Mouse (Mus musculus) left cerebral cortex, adult 18-20 months (tissue): ENCODE data around the gene Lars2. TPM values are rescaled to one million over a fixed set of nuclear protein-coding genes. Genes with fewer than 3 reads are reported as not detected.
"Not testable (repeated sequence)": the region's sequence is repeated elsewhere in the genome, so short reads cannot be mapped to it uniquely, and the experiment has no call there.

Experiments used
- DNase-seq, 2 experiments: peaks; one replicate each; pipeline ENCODE4 v3.0.0; 2021 to 2022; ENCODE audit warnings: low spot score in 2 of 2, mixed read lengths in 1 of 2
- total RNA-seq, 2 experiments: library from RNA; stranded (reverse); gene quantifications; 2 replicates each; pipeline ENCODE4 v1.2.3; 2021

Lars2 gene
- total RNA-seq, 2 experiments from 2014 or later: 33.7 to 36.0 TPM

DNA sequence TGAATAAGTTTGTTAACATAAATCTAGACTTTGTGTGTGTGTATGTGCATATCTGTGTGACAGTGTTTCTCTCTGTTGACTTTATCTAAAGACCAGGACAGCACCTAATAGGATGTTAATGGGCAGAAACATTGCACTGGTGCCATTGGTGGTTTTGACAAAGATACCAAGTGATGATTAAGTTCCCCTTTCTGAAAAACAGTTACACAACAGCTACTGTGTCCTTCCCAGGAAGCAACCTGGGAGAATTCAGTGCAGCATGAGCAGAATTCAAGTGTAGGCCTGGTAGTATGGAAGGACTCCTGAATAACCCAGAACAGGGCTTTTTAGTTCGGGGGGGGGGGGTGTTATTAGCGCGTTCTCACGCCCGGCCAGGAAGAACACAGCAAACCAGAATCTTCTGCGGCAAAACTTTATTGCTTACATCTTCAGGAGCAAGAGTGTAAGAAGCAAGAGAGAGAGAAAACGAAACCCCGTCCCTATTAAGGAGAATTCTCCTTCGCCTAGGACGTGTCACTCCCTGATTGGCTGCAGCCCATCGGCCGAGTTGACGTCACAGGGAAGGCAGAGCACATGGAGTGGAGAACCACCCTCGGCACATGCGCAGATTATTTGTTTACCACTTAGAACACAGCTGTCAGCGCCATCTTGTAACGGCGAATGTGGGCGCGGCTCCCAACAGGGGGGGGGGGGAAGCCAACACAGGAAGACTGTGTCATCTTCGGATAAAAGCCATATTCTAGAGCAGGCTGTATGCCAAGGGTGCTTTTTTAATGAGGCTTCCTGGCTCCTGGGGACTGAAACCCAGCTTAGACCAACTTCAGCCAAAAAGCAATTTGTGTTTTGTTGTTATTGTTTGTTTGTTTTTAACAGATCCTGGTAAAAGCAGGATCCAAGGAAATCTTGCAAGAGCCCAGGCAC, 21.6 kb downstream of the Lars2 start:
- DNase-seq: not testable (repeated sequence)

- no peak for DNase-seq
Observed at GRCm38 (mm10) chr9:123391140-123391849, 24.6 kb downstream of the Lars2 start.

DNA sequence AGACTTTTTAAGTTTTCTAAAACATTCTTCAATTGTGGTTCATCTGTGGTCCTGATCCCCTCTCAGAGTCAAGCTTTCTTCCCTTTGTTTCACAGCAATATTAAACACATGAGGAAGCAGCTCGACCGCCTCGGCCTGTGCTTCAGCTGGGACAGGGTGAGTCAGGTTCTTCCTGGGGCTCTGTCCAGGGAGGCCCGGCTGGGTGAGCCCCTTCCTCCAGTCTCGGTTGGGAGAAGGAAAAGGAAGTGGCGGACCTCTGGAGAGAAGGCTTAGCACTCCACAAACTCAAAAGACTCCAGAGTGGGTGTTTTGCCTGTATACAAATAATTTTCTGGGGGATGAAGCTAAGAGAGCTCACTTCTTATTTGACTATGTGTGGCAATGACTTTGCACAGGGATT, 28.1 kb downstream of the Lars2 start:
- no peak for DNase-seq

DNA sequence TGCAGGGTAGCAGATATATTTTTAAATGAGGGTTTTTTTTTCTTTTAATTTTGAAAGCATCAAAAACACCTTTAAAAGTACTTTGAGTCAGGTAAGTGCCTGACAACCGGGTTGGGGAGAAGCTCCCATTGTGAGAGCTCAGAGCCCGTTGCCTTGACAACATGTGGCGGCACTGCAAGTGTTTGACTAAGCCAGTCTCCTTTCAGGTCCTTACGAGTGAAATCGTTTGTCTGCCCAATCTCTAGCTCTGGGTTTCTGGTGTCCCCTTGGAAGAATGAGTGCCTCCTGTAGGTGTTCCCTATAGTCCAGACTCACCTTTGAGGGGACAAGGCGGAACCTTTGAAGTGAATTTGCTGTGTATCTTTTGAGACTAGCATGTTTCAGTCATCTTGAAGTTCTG, 31.0 kb downstream of the Lars2 start:
- DNase-seq: no peak

GRCm38 (mm10) chr9:123402215-123402614, 35.5 kb downstream of the Lars2 start:
- DNase-seq: no peak

DNA sequence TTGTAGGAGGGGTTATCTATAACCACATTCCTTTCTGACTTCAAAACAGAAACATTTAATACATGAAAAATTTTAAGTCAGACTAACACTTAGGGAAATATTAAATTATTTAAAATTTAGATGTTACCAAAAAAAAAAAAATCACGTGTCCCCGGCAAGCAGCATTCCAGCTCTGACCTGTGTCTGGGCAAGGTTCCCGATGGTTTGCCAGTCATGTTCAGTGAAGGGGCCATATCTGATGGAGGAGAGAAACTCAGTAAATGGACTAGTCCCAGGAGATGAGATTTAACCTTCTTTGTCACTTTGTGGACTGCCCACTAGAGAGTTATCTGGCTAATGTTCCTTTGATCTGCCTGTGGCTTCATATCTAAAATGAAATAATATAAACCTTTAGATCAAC, 36.3 kb downstream of the Lars2 start:
- no peak for DNase-seq

DNA sequence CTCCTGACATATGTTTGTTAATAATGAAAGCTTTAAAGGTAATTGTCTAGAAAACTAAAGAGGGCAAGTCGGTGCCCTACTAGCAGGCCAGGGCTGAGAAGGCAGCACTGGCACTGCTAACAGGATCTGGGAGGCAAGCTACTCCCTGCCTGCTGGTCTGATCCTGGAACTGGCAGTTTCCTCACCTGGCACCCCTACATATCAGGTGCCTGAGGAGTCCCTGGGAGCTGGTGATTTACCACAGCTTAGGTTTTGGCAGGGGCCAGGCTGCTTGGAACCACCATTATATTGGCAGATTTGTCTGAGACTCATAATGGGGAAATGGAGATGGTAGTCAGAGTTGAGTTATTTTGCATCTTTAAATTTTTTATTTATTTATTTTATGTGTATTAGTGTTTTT, 38.5 kb downstream of the Lars2 start:
- DNase-seq: no peak

- no peak for DNase-seq
Observed at GRCm38 (mm10) chr9:123408771-123409170, 42.0 kb downstream of the Lars2 start.

DNA sequence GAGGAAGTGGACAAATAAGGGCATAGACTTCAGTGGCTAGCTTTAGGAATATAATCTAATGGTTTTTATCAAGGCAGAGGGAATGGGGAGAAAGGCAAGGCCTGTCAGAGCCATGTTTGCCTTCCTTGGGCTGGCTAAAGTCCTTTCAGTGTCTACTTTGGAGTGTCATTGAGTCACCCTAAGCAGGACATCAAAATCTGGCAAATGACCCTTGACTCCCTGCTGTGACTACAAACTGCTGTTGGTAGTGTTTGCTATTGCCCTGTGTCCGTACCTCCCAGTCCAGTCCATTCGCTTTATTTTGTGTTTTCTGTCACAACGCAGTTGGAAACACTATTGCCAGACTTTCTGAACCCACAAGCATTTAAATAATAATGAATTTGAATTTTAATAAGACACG, 63.1 kb downstream of the Lars2 start:
- no peak for DNase-seq

DNA sequence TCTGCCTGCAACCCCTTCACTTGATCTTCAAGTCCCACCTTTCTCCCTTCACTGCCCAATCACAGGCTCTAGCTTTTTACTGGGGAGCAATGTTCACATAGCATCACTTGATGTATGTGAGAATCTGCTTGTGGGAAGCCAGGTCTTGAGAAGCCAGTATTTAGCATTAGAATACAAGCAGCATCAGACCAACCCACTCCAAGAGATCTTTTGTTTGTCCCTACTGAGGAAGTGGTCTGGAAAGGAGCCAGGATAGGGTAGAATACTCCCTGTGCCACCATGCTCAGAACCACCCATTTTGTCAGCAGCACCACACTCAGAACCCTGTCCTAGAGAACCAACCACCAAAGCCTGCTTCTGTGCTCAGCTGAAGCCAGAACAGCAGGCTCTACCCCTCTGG, 64.2 kb downstream of the Lars2 start:
- DNase-seq: no peak

- DNase-seq: peak; percentile 60 to 73
Observed at GRCm38 (mm10) chr9:123438223-123438622, 71.5 kb downstream of the Lars2 start.

DNA sequence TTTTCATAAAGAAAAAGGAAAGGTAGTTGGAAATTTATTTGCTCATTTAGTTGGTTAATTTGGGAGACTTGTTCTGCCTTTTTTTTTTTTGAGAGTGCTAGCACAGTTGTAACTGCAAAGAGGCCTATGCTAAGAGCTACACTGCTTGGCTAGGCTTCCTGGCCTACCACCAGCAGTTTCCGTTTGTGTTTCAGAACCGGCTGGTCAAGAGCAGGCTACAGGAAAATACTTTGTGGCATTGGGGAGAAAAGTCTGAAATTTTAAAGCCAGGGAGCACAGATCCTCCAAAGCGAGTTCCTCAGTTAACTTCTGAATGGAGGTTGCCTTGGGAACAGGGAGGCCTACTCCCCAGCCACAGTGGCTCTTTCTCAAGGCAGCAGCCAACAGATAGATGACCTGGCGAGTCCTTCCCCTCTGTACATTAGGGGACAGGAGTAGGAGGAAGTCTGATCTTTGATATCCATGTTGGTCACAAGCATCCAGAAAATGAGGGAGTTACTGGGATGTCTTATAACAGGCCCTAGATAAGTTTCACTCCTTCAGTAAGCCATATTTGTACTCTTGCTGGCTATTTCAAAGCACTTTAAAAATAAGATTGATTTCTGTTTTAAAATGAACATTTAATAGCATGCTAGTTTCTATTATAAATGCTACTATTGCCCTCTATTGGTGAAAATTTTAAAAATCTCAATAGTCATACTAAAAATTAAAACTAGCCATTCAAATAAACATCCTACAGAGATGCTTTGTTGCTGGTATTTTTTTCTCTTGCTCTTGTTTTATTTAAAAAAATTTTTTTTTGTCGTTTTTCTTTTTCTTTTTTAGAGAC, 73.7 kb downstream of the Lars2 start:
- no peak for DNase-seq

GRCm38 (mm10) chr9:123447101-123447500, 80.4 kb downstream of the Lars2 start:
- not testable (repeated sequence) for DNase-seq

DNA sequence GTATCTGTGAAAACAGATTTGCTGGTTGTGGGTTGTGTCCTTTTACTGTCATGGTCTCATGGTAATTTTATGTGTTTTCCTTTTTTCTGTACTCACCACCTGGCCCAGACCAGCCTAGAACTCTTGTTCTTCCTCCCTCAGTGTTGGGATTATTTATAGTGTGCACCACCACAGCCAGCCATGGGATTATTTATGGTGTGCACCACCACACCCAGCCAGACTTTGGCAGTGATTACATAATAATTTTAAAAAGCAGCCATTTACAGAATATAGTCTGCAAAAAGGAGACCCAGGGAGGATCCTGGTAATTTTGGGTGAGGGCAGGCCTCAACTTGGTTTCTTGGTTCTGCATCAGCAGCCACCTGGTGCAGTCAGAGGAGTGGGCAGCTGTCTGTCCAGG, 81.9 kb downstream of the Lars2 start:
- no peak for DNase-seq

- DNase-seq: peak; percentile 59 to 73
Observed at GRCm38 (mm10) chr9:123450174-123450573, 83.4 kb downstream of the Lars2 start.

- no peak for DNase-seq
Observed at GRCm38 (mm10) chr9:123451772-123452171, 85.0 kb downstream of the Lars2 start.

DNA sequence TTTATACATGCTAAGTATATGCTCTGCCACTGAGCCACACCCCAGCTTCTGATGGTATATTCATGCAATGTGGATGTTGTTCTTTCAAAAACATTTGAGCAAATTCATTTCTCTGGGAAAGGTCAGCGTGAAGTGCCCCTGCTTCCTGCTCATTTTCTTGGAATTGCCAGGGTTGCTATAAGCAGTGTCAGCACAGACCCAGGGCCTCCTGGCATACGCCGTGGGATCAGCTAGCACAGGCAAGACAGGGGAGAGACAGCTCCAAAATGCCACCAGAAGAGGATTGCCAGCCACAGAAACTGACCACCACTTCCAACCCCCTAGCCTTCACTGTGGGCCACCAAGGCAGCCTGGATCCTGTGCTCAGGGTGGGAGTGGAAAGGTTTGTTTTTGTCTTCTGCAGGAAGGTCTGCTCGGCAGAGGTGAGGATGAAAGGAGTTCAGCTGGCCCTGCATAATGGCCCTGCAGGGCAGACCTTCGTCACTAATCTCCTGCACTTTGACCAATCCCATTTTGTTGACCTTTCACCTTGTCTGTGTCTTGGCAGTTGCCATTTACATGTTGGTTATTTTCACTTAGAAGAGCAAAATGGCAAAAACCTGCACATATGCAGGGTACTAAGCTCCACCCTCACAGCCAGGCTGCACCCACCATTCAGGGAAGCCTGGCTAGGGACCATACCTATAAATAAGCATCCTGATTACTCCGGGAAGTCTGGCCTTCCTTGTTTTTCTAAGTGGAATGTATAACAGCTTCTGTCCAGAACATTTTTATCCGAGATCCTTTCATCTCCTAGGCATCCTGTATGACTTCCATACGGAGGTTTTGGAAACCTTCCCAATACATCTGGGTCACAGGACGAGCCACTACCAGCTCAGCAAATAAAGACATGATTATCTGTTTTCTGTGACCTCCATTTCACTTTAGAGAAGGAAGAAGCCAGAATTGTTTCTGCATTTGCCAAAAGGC, 90.2 kb downstream of the Lars2 start:
- DNase-seq: no peak

DNA sequence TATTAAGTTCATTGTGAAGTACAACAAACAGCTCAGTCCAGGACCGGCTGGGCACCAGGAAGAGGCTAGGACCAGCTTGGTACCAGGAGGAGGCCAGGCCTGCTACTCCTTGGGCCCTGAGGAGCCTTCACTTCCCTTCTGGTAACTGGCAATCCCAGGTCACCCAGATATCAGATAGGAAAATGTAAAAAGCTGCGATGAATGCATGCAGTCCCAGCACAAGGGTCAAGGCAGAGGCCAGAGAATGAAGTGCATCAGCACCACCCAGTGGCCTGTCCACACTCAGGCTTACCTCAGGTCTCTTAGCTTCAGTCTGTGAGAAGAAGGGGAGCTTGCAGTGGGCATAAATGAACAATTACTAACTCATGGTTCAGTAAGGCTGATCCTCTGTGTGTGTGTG, 90.9 kb downstream of the Lars2 start:
- DNase-seq: no peak

- peak in 1 of 2 experiments; percentile 18 for DNase-seq
Observed at GRCm38 (mm10) chr9:123467141-123467620, 100.5 kb downstream of the Lars2 start.
